Mouse (Mus musculus) stomach, postnatal 0 days (tissue): ENCODE measurements around the gene Cdyl. TPM values are rescaled to one million over a fixed set of nuclear protein-coding genes. Genes with fewer than 3 reads are reported as not detected.

Experiments used
- ATAC-seq: fragments of 200-750 bp; cut with Nextera tagmentation; 2 replicates; pipeline ENCODE4 v1.8.0; 2017; ENCODE audit not compliant: low FRiP score, low TSS enrichment
- DNase-seq: peaks from one replicate; pipeline ENCODE4 v3.0.0-alpha.2; 2016; ENCODE audit warnings: low spot score
- H3K27ac ChIP-seq: fragments of 300-500 bp; sonication (generic); replicated peaks from 2 replicates; pipeline ENCODE4 v1.5.1; 2014; ENCODE audit warnings: mild to moderate bottlenecking, control low read depth
- H3K27me3 ChIP-seq: fragments of 300-500 bp; sonication (generic); 2 replicates; pipeline ENCODE4 v1.6.1; 2014; ENCODE audit warnings: low read length; ENCODE audit not compliant: control insufficient read depth, insufficient read depth
- H3K36me3 ChIP-seq: fragments of 300-500 bp; sonication (generic); 2 replicates; pipeline ENCODE4 v1.6.1; 2014; ENCODE audit warnings: low read length, mixed read lengths; ENCODE audit not compliant: control insufficient read depth, insufficient read depth
- H3K4me1 ChIP-seq: fragments of 300-500 bp; sonication (generic); replicated peaks from 2 replicates; pipeline ENCODE4 v1.6.1; 2014; ENCODE audit warnings: antibody characterized with exemption; ENCODE audit not compliant: control insufficient read depth, insufficient read depth
- H3K4me2 ChIP-seq: fragments of 300-500 bp; sonication (generic); replicated peaks from 2 replicates; pipeline ENCODE4 v1.6.1; 2014; ENCODE audit warnings: low read depth, mild to moderate bottlenecking, control low read depth, moderate library complexity
- H3K4me3 ChIP-seq: fragments of 300-500 bp; sonication (generic); 2 replicates; pipeline ENCODE4 v1.5.1; 2014; ENCODE audit warnings: low read depth, low read length, control low read depth
- H3K9ac ChIP-seq: fragments of 300-500 bp; sonication (generic); 2 replicates; pipeline ENCODE4 v1.6.1; 2014; ENCODE audit warnings: mild to moderate bottlenecking, low read length, control low read depth, mixed read lengths
- H3K9me3 ChIP-seq: fragments of 300-500 bp; sonication (generic); 2 replicates; pipeline ENCODE4 v1.6.1; 2016; ENCODE audit warnings: low read length; ENCODE audit not compliant: control insufficient read depth
- CTCF ChIP-seq: IDR thresholded peaks from 2 replicates; pipeline ENCODE4 v1.5.1; 2016; ENCODE audit warnings: antibody characterized with exemption, low read depth, mild to moderate bottlenecking, moderate library complexity
- EP300 ChIP-seq: optimal IDR thresholded peaks from 2 replicates; pipeline ENCODE3; 2016; ENCODE audit warnings: antibody characterized with exemption
- WGBS: fragments of 180-500 bp; shearing (Covaris S2); extraction: QIAGEN DNeasy Blood & Tissue Kit; methylation state at CpG from one replicate; pipeline ENCODE4 v1.1.7; 2014; 5-methylcytosine and 5-hydroxymethylcytosine counted together
- polyA plus RNA-seq: library from polyadenylated mRNA; unstranded; fragments of >200 nt; fragmentation: Nextera tagmentation; extraction: Ambion mirVana; gene quantifications from 2 replicates; pipeline ENCODE4 v1.2.1, GENCODE M21; 2015

Cdyl gene
- polyA plus RNA-seq, 1 experiment from 2014 or later, result 6.9 TPM

GRCm38 (mm10) chr13:35620756-35621155, 38.9 kb upstream of the Cdyl start:
- no peak overlapping the region for H3K9ac ChIP-seq
- no peak for ATAC-seq
- no peak for DNase-seq
- no peaks in the 10 kb centered on the region for H3K4me1 ChIP-seq
- H3K4me2 ChIP-seq, result no peak overlapping the region
- no peak overlapping the region for H3K4me3 ChIP-seq
- no peaks in the 10 kb centered on the region for H3K36me3 ChIP-seq
- 48% methylated on average over 1 of the region's 1 CpGs for WGBS
- no peaks in the 10 kb centered on the region for H3K27me3 ChIP-seq
- no peak for TF ChIP-seq CTCF
- no peak for TF ChIP-seq EP300
- no peak overlapping the region for H3K27ac ChIP-seq
- no peaks in the 10 kb centered on the region for H3K9me3 ChIP-seq

GRCm38 (mm10) chr13:35624831-35625230, 34.8 kb upstream of the Cdyl start:
- WGBS, result 86% methylated on average over 3 of the region's 3 CpGs
- H3K4me2 ChIP-seq, result no peak overlapping the region
- H3K9me3 ChIP-seq, result no peaks in the 10 kb centered on the region
- TF ChIP-seq CTCF, result no peak
- no peak overlapping the region for H3K27ac ChIP-seq
- DNase-seq, result no peak
- H3K9ac ChIP-seq, result no peak overlapping the region
- H3K27me3 ChIP-seq, result no peaks in the 10 kb centered on the region
- H3K4me1 ChIP-seq, result no peaks in the 10 kb centered on the region
- no peaks in the 10 kb centered on the region for H3K36me3 ChIP-seq
- no peak overlapping the region for H3K4me3 ChIP-seq
- ATAC-seq, result no peak

- Histone ChIP-seq H3K27me3 (no peaks in the 10 kb centered on the region), H3K4me2 (no peak overlapping the region), H3K9ac (no peak overlapping the region), H3K36me3 (no peaks in the 10 kb centered on the region), H3K4me3 (no peak overlapping the region), H3K9me3 (no peaks in the 10 kb centered on the region), H3K4me1 (no peaks in the 10 kb centered on the region), H3K27ac (no peak overlapping the region)
- no peak for DNase-seq
- no peak for TF ChIP-seq CTCF
- TF ChIP-seq EP300, result no peak
- no peak for ATAC-seq
- 67% methylated on average over 3 of the region's 3 CpGs for WGBS
Observed at GRCm38 (mm10) chr13:35625556-35625955, 34.1 kb upstream of the Cdyl start.

GRCm38 (mm10) chr13:35627319-35627718, 32.3 kb upstream of the Cdyl start:
- Histone ChIP-seq H3K27ac (no peak overlapping the region), H3K4me3 (no peak overlapping the region), H3K9ac (no peak overlapping the region), H3K9me3 (no peaks in the 10 kb centered on the region), H3K4me1 (no peaks in the 10 kb centered on the region), H3K27me3 (no peaks in the 10 kb centered on the region), H3K4me2 (no peak overlapping the region), H3K36me3 (no peaks in the 10 kb centered on the region)
- 67% methylated on average over 1 of the region's 1 CpGs for WGBS
- DNase-seq, result no peak
- no peak for ATAC-seq
- TF ChIP-seq CTCF (no peak), EP300 (no peak)

GRCm38 (mm10) chr13:35647132-35647823, 12.4 kb upstream of the Cdyl start:
- Histone ChIP-seq H3K4me1 (no peaks in the 10 kb centered on the region), H3K4me3 (no peak overlapping the region), H3K27ac (no peak overlapping the region), H3K36me3 (no peaks in the 10 kb centered on the region), H3K27me3 (no peaks in the 10 kb centered on the region), H3K9me3 (no peaks in the 10 kb centered on the region), H3K9ac (no peak overlapping the region), H3K4me2 (no peak overlapping the region)
- WGBS, result 71% methylated on average over 1 of the region's 1 CpGs
- DNase-seq (no peak), ATAC-seq (no peak)
- TF ChIP-seq EP300 (no peak), CTCF (no peak)

- Histone ChIP-seq H3K4me3 (no peak overlapping the region), H3K9me3 (no peaks in the 10 kb centered on the region), H3K4me2 (no peak overlapping the region), H3K27me3 (no peaks in the 10 kb centered on the region), H3K36me3 (no peaks in the 10 kb centered on the region), H3K4me1 (no peaks in the 10 kb centered on the region), H3K9ac (no peak overlapping the region), H3K27ac (no peak overlapping the region)
- WGBS, result 76% methylated on average over 11 of the region's 11 CpGs
- DNase-seq (no peak), ATAC-seq (no peak)
- TF ChIP-seq CTCF, result no peak
- no peak for TF ChIP-seq EP300
Observed at GRCm38 (mm10) chr13:35650284-35650872, 9.3 kb upstream of the Cdyl start.
